Mouse (Mus musculus) Muller cell, postnatal 12 days (primary cell): ENCODE results near the gene Cd4.

ENCODE experiments used
- DNase-seq: peaks from one replicate; pipeline ENCODE4 v3.0.0-alpha.2; 2015; ENCODE audit errors: inconsistent ontology term

The Cd4 gene

DNA sequence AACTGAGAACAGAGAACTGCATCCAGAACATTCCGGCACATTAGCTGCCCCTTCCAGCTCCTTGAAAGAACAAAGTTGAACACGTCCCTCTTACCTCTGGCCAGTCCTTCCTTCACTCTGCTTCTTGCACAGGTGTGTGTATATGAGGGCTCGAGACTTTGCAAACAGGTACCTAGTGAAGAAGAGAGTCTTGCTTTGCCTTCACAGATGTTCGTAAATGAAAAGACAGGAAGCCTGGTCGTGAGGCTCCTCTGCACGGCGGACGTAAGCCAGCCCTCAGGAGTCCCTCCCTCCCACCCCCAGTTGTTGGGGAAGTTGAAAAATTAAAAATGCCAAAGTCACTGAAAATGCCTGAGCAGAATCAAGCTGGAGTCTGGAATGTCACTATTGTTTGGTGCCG, at the start of gene Cd4:
Cd4 (minus strand) TSS at position 236 of the 400 bp plus-strand sequence.
- no peak for DNase-seq

DNA sequence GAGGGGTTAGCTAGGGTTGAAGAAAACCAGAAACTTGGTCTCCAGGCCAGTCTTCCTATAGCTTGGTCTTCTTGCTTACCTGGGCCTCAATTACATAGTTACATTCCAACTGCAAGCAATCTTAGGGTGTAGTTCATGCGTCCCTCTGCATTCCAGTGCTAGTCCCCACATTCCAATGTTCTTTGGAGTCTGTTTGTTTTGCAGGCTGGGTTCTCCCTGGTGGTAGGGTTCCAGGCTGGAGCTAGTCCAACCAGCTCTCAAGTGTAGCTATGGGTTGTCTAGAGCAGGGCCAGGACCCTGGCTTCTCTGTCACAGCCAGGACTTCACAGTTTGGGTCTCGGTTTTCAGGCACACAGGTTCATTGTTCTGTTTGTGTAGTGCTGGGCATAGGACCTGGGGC, 49.5 kb upstream of the Cd4 start:
- DNase-seq: no peak

DNA sequence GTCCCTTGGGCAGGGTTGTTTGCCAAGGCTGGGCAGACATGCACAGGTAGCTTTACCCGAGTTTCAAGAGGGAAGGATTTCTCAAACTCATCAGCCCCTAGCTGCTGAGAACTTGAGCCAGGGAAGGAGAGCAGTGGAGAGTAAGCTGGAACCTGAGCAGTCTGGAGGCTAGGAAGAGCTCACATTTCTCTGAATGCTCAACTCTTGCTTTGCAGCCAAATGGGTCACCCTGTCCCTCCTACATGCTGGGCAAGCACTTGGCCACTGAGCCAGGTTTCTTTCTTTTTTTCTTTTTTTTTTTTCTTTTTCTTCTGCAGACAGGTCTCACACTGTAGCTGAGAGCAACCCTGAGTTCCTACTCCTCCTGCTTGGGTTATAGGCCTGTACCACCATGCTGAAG, 48.7 kb upstream of the Cd4 start:
- DNase-seq: no peak

DNA sequence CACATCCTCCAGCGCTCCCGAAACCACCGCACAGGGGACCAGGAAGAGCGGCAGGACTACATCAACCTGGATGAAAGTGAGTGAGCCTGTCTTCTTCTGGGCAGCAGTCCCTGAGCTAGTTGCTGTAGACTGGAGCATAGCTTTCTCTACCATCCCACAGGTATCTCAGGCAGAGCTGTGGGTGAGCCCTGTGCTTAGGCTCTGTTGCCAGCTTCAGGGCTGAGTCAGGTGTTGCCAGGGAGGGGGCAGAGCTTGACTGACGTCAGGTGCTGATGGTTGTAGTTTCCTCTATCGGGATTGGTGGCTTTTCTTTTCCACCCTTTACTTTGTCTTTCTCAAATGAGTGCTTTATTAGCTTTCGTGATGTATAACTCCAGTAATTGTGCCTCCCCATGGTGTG, 46.6 kb upstream of the Cd4 start:
- no peak for DNase-seq

DNA sequence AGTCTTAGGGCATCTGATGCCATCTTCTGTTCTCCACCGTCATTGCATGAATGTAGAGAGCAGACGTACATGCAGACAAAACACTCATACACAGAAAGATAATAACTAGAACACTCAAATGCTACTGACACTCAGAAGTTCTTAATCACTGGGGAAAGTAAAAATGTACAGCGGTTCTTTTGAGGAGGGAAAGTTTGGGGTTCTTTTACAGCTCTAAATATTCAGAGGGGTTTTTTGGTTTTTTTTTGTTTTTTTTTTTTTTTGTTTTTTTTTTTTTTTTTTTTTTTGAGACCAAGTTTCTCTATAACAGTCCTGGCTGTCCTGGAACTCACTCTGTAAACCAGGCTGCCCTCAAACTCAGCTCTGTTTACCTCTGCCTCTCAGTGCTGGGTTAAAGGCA, 45.1 kb upstream of the Cd4 start:
- DNase-seq: no peak

DNA sequence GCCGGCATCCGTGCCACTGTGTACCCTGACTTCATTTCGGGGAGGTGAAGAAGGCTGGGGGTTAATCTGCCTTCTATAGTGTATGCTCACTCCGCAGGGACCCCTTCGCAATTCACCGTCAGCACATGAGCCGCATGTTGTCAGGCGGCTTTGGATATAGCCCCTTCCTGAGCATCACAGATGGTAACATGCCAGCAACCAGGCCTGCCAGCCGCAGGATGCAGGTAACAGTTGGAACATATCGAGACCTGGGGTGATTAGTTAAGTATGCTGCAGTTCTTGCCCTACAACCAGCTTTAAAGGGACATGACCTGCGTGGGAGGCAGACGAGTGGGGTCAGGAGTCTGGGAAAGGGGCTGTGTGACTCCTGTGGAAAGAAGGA, 44.3 kb upstream of the Cd4 start:
- DNase-seq: no peak

DNA sequence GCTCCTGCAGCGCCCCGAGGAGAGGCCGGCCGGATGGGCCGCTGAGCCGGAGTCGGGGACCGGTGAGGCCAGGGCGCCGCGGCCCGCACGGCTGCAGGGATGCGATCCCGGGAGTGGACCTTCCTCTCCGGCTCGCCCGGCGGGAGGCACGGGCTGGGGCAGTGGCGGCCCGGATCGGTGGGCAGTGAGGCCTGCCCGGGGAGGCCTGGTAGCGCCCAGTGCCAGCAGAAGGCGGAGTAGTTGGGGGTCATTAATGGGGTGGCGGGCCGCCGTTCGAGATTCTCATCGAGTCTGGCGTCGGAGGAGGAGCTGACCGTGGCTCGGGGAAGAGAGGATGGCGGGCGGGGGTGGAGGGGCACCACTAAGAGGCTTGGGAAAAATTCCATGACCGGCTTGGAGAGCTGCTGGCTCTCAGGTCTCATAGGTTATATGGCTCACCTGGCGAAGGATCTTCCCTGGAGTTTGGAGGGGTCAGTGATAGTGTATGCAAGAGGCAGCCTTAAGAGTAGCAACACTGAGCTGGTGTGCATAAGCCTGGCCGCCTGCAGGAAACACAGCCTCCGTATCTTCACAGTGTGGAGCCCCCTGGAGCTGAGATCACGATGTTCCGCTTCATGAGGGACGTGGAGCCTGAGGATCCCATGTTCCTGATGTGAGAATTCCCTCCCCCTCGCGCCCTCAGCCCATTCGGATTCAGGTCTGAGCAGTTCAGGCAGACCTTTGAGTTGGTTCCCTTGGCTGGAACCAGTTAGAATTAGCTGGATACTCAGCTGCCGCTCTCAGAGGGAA, 43.7 kb upstream of the Cd4 start:
- no peak for DNase-seq

DNA sequence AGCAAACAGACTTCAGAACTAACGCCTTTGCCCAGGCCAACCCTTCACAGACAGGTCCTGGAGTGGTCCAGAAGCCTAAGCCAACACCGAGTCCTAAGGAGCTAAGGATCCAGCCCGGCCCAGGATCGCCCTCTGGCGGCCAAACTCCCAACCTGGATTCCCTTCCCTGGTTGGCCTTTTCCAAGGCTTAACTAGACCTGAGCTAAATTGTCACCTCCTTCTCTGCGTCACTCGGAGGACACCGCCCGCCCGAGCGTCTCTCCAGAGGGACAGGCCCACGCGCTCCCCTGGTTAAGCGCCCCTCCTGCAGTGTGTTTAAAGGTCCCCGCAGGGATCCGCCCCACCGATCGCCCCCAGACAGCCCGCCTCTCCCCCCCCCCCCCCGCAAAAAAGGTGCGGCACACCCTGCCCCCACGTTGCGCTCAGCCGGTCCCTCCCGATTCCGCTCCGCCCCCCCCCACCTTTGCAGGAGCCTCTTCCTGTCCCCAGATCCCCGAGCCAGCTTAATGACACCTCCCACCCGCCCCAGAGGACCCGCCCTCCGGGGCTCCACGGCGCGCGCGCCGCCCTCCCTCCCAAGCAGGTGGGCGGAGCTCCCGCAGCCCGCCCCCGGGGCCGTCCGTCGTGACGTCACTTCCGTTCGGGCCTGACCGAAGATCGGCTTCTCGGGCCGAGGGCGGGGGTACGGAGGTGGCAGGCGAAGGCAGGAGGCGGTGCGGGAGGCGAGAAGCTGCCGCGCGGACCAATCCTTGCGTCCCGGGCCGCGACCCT, 42.9 kb upstream of the Cd4 start, which contains the start of gene Mlf2:
Mlf2 (plus strand) TSS at position 633 of the 771 bp plus-strand sequence.
- DNase-seq: peak; percentile 100

DNA sequence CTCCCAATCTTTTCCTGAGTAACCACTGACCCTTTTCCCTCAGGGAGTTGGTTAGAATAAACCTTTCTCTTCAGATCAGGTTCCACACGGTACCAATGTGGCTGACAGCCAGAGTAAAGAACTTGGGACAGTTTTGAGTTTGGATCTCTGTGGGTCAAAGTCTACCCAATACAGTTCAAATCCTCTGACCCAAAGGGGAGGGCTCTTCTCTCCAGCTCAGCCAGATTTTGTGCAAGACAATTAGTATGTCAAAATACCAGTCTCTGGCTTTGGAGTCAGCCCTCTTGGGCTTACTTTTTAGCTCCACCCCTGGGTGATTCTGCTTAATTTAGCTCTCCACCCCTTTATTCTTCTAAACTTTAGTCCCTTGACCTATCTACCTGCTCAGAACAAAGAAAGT, 42.2 kb upstream of the Cd4 start:
- DNase-seq: no peak

DNA sequence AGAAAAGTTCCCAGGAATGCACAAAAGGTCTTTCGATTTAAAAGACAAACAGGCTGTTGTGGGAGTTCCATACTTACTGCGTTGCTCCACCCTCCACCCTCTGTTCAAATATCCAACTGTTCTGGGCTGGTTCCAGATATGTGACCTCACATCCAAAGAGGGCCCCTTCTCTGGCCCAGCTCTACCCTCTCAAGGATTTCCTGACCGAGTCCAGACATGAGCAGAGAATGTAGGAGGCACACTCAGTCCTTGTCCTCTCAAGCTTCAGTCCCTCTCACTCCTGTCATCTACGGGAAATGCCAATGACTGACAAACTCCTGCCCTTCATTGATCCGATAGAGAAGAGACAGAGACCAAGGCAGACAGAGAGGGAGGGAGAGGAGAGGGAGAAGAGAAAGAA, 37.9 kb upstream of the Cd4 start:
- DNase-seq: no peak

DNA sequence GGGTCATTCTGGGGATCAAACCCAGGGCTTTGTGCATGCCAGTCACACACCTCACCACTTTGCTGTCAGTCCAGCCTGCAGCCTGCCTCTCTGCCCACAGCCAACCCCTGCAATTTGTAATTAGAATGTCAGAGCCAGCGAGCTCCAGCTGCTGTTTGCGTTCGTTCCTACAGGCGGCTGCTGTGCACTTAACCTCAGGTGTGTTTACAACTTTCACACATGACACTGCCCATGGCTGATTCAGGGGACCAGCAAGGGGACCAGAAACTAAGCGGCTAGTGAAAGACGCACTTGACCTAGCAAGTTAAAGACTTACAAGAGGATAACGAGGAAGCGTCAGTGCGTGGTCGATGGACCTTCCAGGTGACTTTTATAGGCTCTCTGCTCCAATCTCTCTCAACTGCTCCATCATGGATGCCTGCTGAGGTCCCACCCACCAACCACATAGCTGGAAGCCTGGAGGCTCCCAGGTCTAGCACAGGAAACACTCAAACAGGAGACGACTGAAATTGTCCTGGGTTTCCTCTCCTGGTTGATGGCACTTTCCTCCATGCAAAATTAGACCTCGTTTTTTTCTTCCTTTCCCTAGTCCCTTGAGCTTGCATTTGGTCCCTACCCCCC, 37.3 kb upstream of the Cd4 start:
- DNase-seq: no peak

DNA sequence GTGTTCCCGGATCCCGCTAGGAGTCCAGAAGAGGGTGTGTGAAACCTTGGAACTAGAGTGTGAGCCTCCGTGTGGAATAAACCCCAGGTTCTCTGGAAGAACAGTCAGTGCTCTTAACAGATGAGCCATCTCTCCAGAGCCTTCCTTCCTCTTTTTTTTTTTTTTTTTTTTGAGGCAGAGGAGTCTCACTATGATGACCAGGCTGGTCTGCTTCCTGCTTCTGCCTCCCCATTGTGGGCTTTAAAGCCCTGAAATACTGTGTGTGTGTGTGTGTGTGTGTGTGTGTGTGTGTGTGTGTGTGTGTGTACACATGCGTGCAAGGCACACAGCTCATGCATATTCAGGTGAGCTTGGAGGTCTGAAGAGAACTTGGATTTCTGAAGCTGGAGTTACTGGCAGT, 33.5 kb upstream of the Cd4 start:
- DNase-seq: no peak

DNA sequence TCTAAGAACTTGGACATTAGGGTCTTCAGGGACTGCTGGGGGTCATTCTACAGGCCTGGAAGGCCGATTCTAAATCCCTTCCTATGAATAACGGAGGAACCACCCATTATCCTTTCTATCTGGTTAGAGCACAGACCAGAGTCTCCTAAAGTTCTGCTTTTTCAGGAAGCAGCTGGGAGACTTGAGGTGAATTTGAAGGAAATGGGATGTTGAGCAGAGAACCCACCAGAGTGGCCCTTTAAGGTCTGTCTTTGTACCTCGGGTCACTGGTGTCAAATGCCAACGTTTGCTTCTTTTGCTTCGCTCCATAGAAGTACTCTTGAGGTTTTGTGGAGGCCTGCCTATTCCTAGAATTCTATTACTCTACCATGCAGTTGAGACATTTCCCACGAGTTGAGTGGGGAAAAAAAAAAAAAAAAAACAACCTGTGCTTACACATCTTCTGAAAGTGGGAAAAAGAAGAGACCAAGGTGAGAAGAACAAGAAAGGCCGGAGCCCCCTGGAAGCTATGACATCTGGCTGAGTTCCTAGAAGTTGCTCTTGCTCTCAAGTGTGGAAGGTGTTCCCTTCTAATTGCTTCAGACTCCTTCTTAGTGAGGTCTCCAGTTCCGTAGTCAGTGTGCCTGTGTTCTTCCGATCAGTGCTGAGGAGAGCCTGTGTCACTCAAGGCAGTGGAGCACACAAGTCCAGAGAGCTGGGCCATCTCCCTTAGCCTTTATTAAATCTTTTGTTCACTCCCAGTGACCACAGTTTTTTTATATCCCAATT, 32.5 kb upstream of the Cd4 start:
- no peak for DNase-seq

DNA sequence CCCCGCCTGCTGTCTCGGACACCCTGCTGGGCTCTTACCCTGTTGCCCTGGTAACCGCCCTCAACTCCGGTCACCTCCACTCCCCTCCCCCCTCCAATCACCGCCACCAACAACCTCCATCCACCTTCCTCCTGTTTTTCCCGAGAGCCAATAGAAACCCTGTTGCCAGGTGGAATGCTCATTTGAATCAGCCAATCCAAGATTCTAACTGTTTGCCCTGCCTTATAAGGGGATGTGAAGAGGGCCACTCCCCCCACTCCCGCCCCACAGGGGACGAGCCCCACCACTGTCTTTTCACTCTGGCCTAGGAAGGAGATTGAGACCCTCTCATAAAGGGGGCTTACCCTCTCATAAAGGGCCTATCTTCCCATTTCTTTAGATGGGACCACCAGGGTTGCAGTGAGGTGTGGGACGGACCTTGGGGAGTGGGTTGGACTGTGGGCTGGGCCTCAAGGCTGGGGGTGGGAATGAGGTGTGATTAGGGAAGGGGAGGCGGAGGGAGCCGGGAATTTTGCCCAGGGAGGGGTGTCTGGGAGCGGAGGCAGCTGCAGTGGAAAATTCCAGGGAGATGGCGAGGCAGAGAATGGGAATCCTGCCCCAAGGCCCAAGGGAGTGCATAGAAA, 31.8 kb upstream of the Cd4 start, which contains the start of gene Ptms:
Ptms (minus strand) TSS at position 409 of the 623 bp plus-strand sequence.
- peak; percentile 99 for DNase-seq

DNA sequence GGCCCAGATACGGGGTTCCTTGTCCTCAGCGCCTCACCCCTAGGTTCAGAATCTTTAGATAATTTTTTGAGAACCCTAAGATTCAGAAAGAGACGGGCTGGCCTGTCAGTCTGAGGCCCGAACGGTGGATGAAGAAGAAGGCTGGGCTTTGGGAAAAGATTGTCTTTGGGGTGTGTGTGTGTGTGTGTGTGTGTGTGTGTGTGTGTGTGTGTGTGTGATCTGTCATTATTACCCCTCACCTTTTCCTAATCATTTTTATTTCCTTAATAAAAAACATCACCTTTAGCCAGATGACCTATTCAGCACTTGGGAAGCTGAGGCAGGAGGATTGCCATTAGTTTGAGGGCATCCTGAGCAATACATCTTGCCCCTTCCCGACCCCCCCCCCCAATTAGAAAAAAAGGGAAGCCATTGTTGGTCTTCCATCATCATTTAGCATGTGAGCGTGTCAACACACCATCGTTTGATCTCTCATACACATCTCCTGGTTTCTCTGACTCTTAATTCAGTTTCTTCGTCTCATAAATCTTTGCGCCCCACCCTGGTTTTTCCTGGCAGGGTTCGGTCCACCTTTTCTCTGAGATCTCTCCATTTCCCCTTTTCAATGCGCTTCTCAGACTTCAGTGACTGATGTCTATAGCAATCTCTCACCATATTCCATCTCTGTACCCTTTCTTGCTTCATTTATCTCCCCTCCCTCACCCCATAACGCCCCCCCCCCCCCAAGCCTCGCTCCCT, 31.0 kb upstream of the Cd4 start:
- no peak for DNase-seq

DNA sequence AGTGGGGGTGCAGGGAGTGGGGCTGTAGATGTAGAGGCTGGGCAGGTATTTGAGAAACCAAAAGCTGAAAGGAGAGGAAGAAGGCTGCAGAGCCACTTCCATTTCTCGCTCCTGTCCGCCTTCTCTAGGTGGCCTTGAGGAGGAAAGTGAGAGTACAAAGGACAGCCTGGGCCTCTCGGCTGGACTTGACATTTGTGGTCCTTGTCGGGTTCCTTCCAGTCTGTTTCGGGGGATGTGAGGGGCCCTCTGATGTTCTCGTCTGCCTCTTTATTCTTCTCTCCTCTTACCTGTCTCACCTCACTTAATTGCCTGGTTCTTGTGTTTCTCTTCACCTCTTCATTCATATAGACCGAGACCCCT, 30.3 kb upstream of the Cd4 start:
- no peak for DNase-seq

DNA sequence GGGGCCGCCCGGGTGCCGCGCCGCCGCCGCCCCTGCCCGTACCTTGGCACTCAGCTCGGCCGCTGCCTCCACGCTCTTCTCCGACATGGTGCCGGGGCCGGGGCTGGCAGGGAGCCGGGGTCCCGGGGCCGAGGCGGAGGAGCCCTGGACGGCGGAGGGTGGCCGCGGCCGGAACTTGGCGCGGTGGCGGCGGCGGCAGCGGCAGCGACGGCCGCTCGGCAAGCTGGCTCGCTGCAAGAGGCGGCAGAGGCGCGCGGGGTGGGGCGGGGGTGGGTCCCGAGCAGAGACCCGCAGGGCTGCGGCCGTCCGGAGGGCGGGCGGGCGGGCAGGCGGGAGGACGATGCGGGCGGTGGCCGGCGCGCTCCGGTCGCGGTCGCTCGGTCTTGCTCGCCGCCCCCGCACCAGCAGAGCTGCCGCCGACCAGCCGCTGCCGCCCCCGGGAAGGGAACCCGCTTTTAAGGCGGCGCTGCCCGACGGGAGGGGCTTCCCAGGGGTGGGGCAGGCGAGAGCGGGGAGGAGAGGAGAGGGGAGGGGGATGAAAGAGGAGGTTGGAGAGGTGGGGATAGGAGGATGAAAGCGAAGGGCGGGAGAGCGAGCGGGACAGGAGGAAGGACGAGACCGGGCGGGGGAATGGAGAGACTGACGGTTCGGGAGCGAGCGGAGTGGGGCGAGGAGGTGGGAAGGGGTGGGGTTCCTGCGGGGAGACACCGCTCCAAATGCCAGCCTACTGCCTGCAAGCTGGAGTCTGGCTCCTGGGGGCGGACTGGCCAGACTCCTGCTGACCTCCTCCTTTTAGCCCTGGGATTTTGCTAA, 29.7 kb upstream of the Cd4 start:
- DNase-seq: peak; percentile 99

DNA sequence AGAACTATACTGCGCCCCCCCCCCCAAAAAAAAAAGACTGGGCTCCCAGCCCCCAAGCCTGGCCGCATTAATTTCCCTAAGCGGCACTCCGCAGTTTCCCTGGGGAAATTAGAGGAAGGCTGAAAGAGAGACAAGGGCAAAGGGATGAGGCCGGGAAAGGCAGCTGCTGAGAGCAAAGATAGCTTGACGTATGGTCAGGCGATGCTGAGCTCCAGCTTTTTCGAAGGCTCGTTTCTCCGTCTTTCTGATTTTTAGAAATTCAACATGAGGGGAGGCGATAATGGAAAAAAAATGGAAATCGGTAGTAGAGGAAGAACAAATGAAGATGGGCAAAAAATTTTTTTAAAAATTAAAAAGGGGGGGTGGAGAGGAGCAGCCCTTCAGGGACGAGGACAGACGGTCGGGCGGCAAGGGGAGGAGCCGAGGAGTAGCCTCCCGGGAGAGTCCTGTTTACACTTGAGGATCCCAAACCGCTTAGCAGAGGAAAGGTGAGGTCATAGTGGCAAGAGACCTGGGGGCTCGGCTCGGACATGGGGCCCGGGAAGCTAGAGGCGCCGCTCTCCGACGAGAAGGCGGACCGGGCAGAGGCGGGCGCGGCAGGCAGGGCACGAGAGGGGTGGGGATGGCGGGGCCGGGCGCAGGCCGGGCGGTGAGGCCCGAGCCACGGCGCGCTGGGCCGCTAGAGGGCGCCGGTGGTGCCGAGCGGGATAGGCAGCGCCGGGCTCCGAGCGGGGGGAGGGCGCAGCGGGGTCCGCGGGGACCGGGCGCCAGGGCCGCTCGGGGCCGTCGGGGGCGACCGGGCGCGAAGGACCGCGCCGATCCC, 28.9 kb upstream of the Cd4 start:
- peak; percentile 91 for DNase-seq
